Mouse (Mus musculus) left cerebral cortex, adult 2 months (tissue): Measurements from ENCODE around the gene Fabp1. TPM values are rescaled to one million over a fixed set of nuclear protein-coding genes. Genes with fewer than 3 reads are reported as not detected.

Experiments
- DNase-seq, 2 experiments: peaks; one replicate each; pipeline ENCODE4 v3.0.0; 2021 to 2022; ENCODE audit warnings: low spot score in 2 of 2, mixed read lengths in 1 of 2; ENCODE audit errors: extremely low spot score in 1 of 2
- H3K27ac ChIP-seq: fragments of 200-600 bp; 2 replicates; pipeline ENCODE4 v1.8.1; 2022
- H3K4me3 ChIP-seq: fragments of 200-600 bp; 2 replicates; pipeline ENCODE4 v1.8.1; 2022
- CTCF ChIP-seq: fragments of 200-600 bp; IDR thresholded peaks from 2 replicates; pipeline ENCODE4 v1.8.1; 2022; ENCODE audit warnings: antibody characterized with exemption, mild to moderate bottlenecking, moderate library complexity
- intact Hi-C: fragments of 180-260 bp; cut with DNase I; formaldehyde crosslinking; loops from one replicate; pipeline ENCODE4 v1.15.1; 2025
- total RNA-seq, 2 experiments: library from RNA; stranded (reverse); gene quantifications; 2 replicates each; pipeline ENCODE4 v1.2.3; 2021

Gene Fabp1
- total RNA-seq, 2 experiments from 2014 or later, result not detected

DNA sequence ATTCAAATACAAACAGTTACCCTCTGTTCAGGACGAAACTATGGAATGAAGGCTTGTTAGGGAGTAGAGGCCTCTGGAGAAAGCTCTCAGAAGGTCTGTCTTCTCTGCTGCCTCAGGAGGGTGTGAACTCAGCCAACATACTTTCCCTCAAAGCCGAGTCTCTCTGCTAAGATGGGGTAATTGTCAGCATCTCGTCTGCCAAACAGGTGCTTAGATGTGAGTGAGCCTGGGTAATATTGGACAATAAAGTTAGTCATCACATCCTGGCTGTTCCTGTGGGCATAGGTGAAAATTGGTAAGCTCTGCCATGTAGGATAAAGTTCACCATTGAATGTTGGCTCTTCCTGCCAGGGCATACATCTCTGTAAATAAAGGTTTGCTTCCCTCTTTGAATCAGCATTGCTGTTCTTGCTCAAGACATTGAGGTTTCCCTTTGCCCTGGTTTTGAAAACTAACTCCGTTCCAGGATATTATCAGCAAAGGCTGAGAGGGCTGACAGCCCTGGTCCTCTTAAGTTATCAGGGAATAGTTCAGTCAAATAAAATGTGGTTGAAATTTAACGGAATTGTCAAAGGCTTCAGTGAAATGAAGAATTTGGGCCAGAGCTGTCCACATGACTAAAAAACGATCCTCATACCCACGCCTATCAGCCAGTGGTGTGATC lies 14.6 kb upstream of the Fabp1 start:
- no peak for DNase-seq
- H3K4me3 ChIP-seq, result no peak overlapping the region
- H3K27ac ChIP-seq, result no peak overlapping the region
- no peak for TF ChIP-seq CTCF
- intact Hi-C loops, result no loop called here

DNA sequence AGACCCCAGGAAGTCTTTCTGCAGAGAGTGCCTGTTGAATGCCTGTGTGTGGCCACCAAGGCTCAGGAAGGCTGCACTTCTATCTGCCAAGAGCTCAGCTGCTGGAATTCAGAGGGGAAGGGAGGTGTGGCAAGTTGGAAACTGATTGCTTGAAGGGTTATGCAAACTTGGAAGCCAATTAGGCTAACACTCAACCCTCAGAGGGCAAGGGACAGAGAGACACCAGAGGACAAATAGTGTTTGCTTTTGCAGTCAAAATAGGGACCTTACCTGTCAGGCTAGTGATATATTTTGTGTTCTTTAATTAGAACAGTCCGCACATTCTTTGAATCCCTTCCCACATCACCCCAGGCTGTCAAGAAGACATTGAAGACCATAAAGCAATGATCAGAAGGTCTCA lies 10.0 kb upstream of the Fabp1 start:
- DNase-seq, result no peak
- intact Hi-C loops, result no loop called here
- Histone ChIP-seq H3K27ac (no peak overlapping the region), H3K4me3 (no peak overlapping the region)
- no peak for TF ChIP-seq CTCF

DNA sequence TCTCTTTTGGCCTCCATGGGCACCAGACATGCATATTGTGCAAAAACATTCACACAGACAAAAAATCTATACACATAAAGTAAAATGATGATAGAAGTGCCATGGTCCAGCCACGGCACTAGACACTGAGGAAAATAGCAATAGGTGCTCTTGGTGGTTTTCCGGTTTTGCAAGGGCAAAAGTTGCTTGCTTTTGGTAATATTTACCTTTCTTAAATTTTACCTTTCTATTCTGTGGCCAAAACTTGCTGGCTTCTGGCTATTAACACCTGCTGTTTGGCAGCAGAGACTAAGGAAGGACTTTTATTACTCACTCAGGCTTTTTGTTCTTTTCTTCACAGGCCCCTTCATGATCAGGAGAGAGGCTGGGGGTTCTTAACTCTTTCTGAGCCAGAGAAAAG lies 9.1 kb upstream of the Fabp1 start:
- DNase-seq, result no peak
- no peak for TF ChIP-seq CTCF
- intact Hi-C loops, result no loop called here
- Histone ChIP-seq H3K27ac (no peak overlapping the region), H3K4me3 (no peak overlapping the region)

DNA sequence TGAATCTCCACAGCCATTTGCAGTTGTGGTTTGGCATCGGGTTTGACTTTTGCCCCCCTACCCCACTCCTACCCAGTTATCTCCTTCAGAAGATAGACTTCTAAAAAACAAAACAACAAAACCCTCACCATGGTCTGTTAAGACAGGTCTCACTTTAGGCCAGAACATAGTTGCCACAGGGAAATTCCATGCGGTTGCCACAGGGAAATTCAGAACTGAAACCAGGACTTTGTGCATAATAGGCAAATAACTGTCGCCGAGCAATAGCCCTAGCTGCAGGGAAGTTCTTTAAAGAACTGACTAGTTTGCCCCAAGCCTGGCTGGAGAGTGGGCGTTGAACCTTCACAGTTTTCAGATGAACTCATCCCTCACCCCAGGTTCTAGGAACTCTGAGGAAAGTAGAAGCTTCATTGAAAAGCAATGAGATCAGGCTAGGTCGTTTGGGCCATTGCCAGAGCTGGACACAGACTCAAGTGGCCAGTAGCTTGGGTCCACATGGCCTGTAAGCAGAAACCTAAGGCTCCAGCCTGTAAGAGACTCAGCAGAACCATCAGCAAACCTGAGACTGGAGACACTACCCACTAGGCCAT lies 6.4 kb upstream of the Fabp1 start:
- no peak for TF ChIP-seq CTCF
- Histone ChIP-seq H3K4me3 (no peak overlapping the region), H3K27ac (no peak overlapping the region)
- DNase-seq, result no peak
- intact Hi-C loops, result no loop called here

DNA sequence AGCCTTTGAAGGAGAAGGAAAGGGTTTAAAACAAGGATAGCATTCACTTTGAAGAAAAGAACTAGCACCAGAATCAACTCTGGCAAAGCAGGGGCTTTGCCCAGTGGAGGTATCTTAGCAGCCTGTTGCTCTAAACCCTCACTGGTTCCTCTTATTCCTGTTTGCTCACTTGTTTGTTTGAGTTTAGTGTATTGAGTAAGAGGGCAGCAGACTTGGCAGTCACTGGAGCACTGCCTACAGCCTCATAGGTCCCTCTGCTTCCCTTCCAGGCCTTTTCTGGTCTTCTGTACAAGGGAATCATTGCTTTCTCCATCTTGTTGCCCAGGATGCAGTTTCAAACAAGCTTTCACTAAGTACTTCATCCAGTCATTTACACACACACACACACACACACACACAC lies 3.5 kb upstream of the Fabp1 start:
- no peak overlapping the region for H3K4me3 ChIP-seq
- intact Hi-C loops, result no loop called here
- no peak for TF ChIP-seq CTCF
- no peak for DNase-seq
- H3K27ac ChIP-seq, result no peak overlapping the region

DNA sequence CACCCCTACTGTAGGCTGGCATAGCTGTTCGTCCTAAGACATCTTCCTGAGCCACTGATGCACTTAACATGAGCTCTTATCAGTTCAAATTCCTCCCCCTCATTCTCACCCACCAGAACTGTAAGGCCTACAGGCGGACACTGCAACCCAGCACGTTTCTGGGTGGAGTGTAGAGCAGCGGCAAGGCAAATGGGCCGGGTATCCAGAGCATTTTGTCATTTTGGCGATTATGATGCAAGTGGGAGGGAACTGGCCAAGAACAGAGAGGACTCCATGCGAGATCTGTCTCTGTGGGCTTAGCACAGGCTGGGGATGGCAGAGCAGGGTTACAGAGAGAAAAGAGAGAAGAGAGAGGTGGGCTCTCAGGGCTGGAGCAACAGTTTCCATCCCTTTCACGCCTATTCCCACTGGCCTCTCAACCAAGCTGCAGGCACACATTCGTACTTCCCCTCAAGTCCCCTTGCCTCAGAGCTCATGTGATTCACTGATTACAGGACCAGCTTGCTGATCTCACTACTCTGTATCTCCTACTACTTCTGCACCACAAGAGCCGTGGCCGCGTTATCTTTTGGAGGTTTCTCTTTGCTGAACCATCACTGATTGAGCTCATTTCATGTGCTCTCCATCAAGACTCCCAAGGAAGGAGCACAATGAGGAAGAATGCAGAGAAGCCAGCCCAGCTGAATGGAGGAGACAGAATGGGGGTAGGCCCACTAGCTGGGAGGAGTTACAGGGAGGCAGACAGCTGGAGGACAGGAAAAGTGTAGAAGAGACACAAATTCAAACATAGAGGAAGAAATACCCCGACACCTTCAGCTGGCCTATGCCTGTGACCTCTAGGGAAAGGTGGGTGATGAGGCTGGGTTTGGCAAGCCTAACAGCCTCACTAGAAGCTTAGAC lies 1.7 kb upstream of the Fabp1 start:
- TF ChIP-seq CTCF, result no peak
- intact Hi-C loops, result no loop called here
- no peak overlapping the region for H3K4me3 ChIP-seq
- DNase-seq, result no peak
- no peak overlapping the region for H3K27ac ChIP-seq

DNA sequence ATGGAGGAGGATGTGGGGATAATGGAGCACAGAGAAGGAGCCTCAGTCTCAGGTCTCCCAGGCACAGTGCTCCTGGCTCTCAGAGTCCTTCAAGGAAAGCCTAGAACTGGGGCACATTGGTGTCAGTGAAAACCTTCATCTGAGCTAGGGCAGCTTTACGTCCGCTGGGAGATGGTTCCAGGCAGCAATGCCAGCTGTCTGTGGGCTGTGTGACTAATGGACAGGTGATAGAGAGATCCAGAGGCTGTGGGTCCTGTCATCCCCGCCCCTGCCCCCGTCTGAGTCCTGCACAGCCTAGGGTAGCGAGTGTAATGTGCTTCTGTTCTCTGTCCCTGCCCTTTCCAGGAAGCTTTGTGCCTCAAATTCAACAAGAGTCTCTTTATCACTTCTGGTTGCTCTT lies 2.3 kb downstream of the Fabp1 start:
- Histone ChIP-seq H3K4me3 (no peak overlapping the region), H3K27ac (no peak overlapping the region)
- TF ChIP-seq CTCF, result no peak
- intact Hi-C loops, result no loop called here
- DNase-seq, result no peak

DNA sequence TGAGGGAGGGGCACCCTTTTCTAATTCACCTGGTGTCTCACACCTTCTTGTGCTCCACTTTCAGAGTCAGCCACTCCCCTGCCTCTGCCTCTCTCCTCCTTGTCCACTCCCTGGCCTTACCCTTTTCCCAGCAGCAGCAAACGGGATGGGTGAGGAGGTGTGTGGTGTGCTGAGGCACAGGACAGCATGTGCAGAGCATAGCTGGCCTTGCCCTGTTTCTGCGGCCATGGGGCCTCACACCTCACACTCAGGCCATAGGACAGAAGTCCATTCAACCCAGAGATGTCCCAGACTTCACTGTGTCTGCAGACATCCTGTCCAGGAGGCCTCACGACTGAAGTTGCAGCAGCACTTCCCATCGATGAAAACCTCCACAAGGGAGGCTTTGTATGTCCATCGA lies 4.0 kb downstream of the Fabp1 start:
- intact Hi-C loops, result no loop called here
- TF ChIP-seq CTCF, result no peak
- Histone ChIP-seq H3K4me3 (no peak overlapping the region), H3K27ac (no peak overlapping the region)
- DNase-seq, result no peak

DNA sequence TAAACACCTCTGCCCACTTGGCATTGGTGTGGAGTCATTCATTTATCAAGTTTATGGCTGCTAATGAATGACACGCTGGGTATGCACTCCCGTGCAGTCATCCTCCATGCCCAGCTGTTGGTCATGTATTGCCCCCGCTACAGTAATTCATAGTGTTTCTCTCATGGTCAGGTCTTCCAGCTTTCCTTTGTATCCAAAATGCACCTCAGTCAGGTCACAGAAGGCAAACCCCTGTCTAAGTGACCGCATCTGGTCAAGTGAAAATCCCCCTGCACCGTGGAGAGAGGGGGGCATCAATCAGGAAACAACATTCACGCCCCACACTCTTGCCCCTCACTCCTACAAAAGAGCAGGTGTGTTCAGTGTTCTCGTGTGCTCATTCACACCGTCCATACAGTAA lies 4.5 kb downstream of the Fabp1 start:
- no peak overlapping the region for H3K4me3 ChIP-seq
- DNase-seq, result no peak
- no peak for TF ChIP-seq CTCF
- intact Hi-C loops, result no loop called here
- H3K27ac ChIP-seq, result no peak overlapping the region

DNA sequence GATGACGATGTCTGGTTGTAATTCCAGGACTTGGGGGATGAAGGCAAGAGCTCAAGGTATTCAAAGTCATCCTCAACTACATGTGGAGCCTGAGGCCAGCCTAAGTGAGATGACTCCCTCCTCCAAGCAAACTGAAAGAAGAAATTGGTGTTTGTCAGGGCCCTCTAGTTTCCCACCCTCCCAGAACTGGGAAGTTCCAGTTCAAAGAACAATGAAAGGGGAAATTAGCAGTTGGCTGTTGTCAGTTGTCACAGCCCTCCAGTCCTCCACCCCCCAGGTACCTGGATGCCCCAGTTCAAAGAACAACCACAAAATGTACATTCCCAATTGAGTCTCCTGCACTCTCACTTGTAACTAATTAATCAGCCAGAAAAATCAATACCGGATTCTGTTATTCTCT lies 9.1 kb downstream of the Fabp1 start:
- intact Hi-C loops, result no loop called here
- no peak for TF ChIP-seq CTCF
- no peak overlapping the region for H3K27ac ChIP-seq
- DNase-seq, result no peak
- H3K4me3 ChIP-seq, result no peak overlapping the region

DNA sequence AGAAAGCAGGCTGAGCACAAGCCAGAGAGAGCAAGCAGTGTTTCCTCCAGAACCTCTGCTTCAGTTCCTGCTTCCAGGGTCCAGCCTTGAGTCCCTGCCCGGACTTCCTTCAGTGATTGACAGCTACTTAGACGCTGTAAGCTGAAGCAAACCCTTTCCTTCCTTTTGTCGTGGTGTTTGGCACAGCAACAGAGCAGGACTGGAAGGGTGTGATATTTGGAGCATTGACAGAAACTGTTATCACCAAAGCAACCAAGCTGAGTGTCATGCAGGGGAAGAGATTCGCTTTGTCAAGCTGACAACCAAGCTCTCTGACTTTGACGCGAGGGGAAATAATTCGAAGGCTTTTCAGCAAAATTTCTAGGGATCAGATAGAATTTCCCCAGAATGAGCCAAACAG lies 12.3 kb downstream of the Fabp1 start:
- intact Hi-C loops, result no loop called here
- Histone ChIP-seq H3K4me3 (no peak overlapping the region), H3K27ac (no peak overlapping the region)
- no peak for DNase-seq
- TF ChIP-seq CTCF, result no peak

DNA sequence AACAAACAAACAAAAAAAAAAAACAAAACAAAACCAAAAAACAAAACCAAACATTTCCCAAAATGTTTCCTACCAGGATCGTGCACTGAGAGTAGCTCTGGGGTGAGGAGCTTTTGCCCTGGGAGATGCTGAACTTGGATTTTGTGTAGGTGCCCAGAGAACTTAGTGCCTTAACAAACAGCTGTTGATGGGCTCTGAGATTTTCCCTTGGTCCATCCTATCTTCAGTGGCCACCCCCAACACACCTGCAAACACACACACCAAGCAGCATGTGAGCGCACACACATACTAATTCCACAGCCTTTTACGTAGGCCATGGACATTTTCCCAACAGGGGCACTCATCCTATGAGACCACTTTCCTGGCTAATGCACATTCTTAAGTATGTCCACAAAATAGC lies 12.8 kb downstream of the Fabp1 start:
- DNase-seq, result no peak
- intact Hi-C loops, result no loop called here
- no peak overlapping the region for H3K27ac ChIP-seq
- H3K4me3 ChIP-seq, result no peak overlapping the region
- TF ChIP-seq CTCF, result no peak
